Mouse (Mus musculus): ENCODE data around the gene Dusp3. TPM values are rescaled to one million over a fixed set of nuclear protein-coding genes. Genes with fewer than 3 reads are reported as not detected.

The Dusp3 gene
- polyA plus RNA-seq, 1 experiment from 2014 or later, result 25.3 TPM

DNA sequence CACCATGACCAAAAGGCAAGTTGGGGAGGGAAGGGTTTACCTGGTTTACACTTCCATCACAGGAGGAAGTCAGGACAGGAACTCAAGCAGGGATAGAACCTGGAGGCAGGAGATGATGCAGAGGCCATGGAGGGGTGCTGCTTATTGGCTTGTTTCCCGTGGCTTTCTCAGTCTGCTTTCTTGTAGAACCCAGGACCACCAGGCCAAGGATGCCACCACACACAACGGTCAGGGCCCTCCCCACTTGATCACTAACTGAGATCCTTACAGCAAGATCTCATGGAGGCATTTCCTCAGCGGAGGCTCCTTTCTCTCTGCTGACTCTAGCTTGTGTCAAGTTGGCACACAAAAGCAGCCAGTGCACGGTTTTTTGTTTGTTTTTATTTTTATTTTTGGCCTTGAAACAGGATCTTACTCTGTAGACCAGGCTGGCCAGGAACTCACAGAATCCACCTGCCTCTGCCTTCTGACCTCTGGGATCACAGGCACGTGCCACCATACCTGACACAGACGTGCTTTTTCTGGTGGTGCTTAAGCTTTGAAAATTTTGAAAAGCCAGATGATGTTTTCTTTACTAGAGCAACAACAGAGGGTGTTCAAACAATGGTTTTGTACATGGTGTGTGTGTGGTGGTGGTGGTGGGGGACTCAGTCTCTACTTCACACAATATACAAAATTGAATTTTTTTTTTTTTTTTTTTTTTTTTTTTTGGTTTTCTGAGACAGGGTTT is 41.4 kb upstream of the Dusp3 start, which contains the start of gene Mpp3:
Gene Mpp3 (minus strand): TSS at position 375 of the 730 bp plus-strand sequence.
- 79% methylated on average over 6 of the region's 6 CpGs for WGBS

DNA sequence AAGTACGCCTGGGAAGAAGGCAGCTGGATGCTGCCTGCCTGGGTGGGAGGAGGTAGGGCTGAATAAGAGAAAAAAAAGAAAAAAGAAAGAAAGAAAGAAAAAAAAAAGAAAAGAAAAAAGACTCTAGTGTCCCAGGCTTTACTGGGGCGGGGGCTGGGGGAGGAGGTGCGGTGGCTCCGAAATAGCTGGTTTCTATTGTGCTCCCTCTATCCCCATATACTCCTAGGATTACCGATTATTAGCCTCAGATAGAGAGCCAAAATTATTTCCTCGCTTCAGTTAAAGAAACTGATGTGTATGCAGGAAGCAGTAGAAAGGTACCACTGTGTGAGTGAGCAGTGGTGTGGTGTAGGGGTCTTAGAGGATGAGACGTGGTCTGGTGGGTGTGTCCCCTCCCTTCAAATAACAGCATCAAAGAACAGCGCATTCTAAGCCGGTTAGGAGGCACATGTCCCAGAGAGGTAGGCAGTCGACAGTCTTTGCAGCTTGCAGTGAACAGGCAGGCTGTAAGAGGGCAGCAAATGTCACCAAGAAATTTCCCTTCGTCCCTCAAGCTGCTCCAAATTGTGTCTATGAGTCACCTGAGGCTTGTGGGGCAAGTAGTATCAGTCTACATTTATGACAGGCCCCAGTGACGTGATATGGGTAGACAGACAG is 40.7 kb upstream of the Dusp3 start:
- no peak for ATAC-seq (ENCODE audit: insufficient number of reproducible peaks, insufficient read depth, low FRiP score, low read depth)
- peaks cover 13% of the 10 kb centered on the region; the same call in 1 of the 2 replicates for H3K4me1 ChIP-seq (ENCODE audit: control insufficient read depth, insufficient read depth, low read length)
- H3K9ac ChIP-seq (replicated peaks; ENCODE audit: low read depth, low read length), result no peak overlapping the region
- no peaks in the 10 kb centered on the region for H3K36me3 ChIP-seq (ENCODE audit: control insufficient read depth, insufficient read depth, low read length)
- H3K4me2 ChIP-seq (replicated peaks; ENCODE audit: low read depth, low read length), result peak overlapping the region; percentile 93
- no peaks in the 10 kb centered on the region for H3K9me3 ChIP-seq (ENCODE audit: control insufficient read depth, low read depth, low read length)
- peak overlapping the region; percentile 76 for H3K27ac ChIP-seq (ENCODE audit: low read length)
- 9% methylated on average over 12 of the region's 12 CpGs for WGBS
- H3K27me3 ChIP-seq (ENCODE audit: control insufficient read depth, insufficient read depth, low read length), result no peaks in the 10 kb centered on the region
- H3K4me3 ChIP-seq (ENCODE audit: low read depth, low read length), result peak overlapping the region; percentile 67

More for the DNA sequence above, 41.4 kb upstream of the Dusp3 start, which contains the start of gene Mpp3:
- no peaks in the 10 kb centered on the region for H3K36me3 ChIP-seq (ENCODE audit: control insufficient read depth, insufficient read depth, low read length)
- H3K4me2 ChIP-seq (replicated peaks; ENCODE audit: low read depth, low read length), result peak within 1 kb of the TSS; percentile 93
- no peak for ATAC-seq (ENCODE audit: insufficient number of reproducible peaks, insufficient read depth, low FRiP score, low read depth)
- peak within 1 kb of the TSS; percentile 76 for H3K27ac ChIP-seq (ENCODE audit: low read length)
- H3K9ac ChIP-seq (replicated peaks; ENCODE audit: low read depth, low read length), result no peak within 1 kb of the TSS
- no peaks in the 10 kb centered on the region for H3K9me3 ChIP-seq (ENCODE audit: control insufficient read depth, low read depth, low read length)
- H3K27me3 ChIP-seq (ENCODE audit: control insufficient read depth, insufficient read depth, low read length), result no peaks in the 10 kb centered on the region
- H3K4me3 ChIP-seq (ENCODE audit: low read depth, low read length), result peak within 1 kb of the TSS; percentile 67
- peaks cover 13% of the 10 kb centered on the region; the same call in 1 of the 2 replicates for H3K4me1 ChIP-seq (ENCODE audit: control insufficient read depth, insufficient read depth, low read length)

DNA sequence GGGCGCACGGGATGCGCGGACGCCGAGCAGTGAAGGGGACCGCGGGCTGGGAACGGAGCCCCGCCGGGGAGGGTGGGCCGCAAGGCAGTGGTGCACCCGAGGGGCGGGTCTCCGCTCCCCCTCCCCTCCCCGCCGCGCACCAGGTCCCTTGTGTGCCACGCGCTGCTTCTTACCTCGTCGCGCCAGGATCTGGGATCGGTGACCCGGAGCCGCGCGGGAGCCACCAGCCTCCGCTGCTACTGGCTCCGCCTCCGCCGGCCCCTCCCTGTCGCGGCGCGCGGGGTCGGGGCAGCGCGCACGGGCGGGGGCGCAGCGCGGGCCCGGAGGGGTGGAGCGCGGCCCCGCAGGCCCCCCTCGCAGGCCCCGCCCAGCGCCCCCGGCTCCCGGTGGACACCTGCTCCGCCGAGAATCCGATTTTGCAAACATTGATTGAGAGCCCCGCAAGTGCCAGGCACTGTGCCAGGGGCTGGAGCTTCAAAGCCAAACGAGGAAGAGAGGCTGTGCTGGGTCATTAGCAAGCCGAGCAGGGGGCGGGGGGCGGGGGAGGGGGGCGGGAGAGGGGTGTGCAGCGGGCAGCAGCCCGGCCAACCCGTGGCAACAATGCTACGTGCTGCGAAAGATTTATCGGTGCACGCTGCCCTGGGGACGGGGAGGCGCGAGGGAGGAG is 40.0 kb upstream of the Dusp3 start:
- Histone ChIP-seq H3K9me3 (ENCODE audit: control insufficient read depth, low read depth, low read length) (no peaks in the 10 kb centered on the region), H3K4me1 (ENCODE audit: control insufficient read depth, insufficient read depth, low read length) (peaks cover 13% of the 10 kb centered on the region; the same call in 1 of the 2 replicates), H3K9ac (replicated peaks; ENCODE audit: low read depth, low read length) (peak overlapping the region; percentile 68), H3K27me3 (ENCODE audit: control insufficient read depth, insufficient read depth, low read length) (no peaks in the 10 kb centered on the region), H3K27ac (ENCODE audit: low read length) (peak overlapping the region; percentile 76), H3K36me3 (ENCODE audit: control insufficient read depth, insufficient read depth, low read length) (no peaks in the 10 kb centered on the region), H3K4me2 (replicated peaks; ENCODE audit: low read depth, low read length) (peak overlapping the region; percentile 93), H3K4me3 (ENCODE audit: low read depth, low read length) (peak overlapping the region; percentile 67)
- peak; percentile 90 for ATAC-seq (ENCODE audit: insufficient number of reproducible peaks, insufficient read depth, low FRiP score, low read depth)
- WGBS, result under 1% methylated on average over 62 of the region's 73 CpGs

DNA sequence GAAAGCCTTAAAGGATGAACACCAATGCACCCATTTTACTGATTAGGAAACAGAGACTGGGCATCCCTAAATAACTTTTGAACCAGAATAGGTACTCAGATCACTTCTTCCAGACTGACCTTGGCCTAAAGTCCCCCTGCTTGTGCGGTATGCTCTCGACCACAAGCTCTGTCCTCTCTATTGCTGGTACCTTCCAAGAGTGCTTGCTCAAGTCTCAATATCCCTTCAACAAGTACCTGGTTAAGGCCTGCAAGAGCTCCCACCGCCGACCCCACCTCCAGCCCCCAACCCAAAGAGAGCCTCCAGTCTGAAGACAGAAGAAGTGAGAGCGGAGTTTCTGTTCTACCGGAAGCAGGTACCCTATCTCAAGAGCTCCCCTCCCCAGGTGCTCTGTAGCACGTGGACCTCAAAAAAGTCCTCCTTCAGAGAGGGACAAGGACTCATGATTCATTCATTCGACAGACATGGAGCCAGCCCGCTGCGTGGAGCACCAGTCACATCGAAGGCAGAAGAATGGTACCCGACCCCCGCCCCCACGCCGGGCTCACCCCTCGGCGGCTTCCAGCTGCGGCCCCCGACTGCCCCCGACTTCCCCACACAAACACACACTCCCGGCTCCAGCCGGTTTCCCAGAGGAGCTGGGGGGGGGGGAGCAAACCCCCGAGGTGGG is 39.3 kb upstream of the Dusp3 start:
- H3K9me3 ChIP-seq (ENCODE audit: control insufficient read depth, low read depth, low read length), result no peaks in the 10 kb centered on the region
- H3K36me3 ChIP-seq (ENCODE audit: control insufficient read depth, insufficient read depth, low read length), result no peaks in the 10 kb centered on the region; the same call in 1 of the 2 replicates
- H3K27me3 ChIP-seq (ENCODE audit: control insufficient read depth, insufficient read depth, low read length), result no peaks in the 10 kb centered on the region
- H3K27ac ChIP-seq (ENCODE audit: low read length), result peak overlapping the region; percentile 76; the same call in 1 of the 2 replicates
- ATAC-seq (ENCODE audit: insufficient number of reproducible peaks, insufficient read depth, low FRiP score, low read depth), result no peak
- WGBS, result 5% methylated on average over 21 of the region's 23 CpGs
- peak overlapping the region; percentile 68 for H3K9ac ChIP-seq (replicated peaks; ENCODE audit: low read depth, low read length)
- peaks cover 13% of the 10 kb centered on the region; the same call in 1 of the 2 replicates for H3K4me1 ChIP-seq (ENCODE audit: control insufficient read depth, insufficient read depth, low read length)
- peak overlapping the region; percentile 93 for H3K4me2 ChIP-seq (replicated peaks; ENCODE audit: low read depth, low read length)
- peak overlapping the region; percentile 67 for H3K4me3 ChIP-seq (ENCODE audit: low read depth, low read length)

DNA sequence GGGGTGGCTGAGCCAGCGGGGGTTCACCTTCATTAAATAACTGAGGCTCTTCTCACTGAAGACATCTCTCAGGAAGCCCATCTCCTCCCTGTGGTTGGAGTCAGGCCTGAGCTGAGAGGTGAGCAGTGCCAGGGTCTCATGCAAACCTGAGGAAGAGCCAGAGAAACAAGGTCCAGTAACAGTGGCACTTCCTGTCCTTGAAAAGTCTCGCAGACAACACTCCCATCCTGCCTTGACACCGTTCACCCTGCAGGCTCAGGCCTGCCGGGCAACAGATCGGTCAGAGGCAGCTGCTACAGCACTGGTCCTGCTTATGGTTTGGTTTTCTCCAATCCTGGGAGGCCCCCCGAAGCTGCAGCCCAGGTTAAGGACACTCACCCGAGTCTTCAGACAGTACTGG is 38.5 kb upstream of the Dusp3 start:
- no peaks in the 10 kb centered on the region for H3K27me3 ChIP-seq (ENCODE audit: control insufficient read depth, insufficient read depth, low read length)
- H3K9me3 ChIP-seq (ENCODE audit: control insufficient read depth, low read depth, low read length), result no peaks in the 10 kb centered on the region
- H3K4me2 ChIP-seq (replicated peaks; ENCODE audit: low read depth, low read length), result no peak overlapping the region
- H3K4me1 ChIP-seq (ENCODE audit: control insufficient read depth, insufficient read depth, low read length), result peaks cover 13% of the 10 kb centered on the region; the same call in 1 of the 2 replicates
- H3K27ac ChIP-seq (ENCODE audit: low read length), result no peak overlapping the region
- 54% methylated on average over 7 of the region's 7 CpGs for WGBS
- ATAC-seq (ENCODE audit: insufficient number of reproducible peaks, insufficient read depth, low FRiP score, low read depth), result no peak
- H3K9ac ChIP-seq (replicated peaks; ENCODE audit: low read depth, low read length), result no peak overlapping the region
- no peaks in the 10 kb centered on the region; the same call in 1 of the 2 replicates for H3K36me3 ChIP-seq (ENCODE audit: control insufficient read depth, insufficient read depth, low read length)
- H3K4me3 ChIP-seq (ENCODE audit: low read depth, low read length), result no peak overlapping the region

DNA sequence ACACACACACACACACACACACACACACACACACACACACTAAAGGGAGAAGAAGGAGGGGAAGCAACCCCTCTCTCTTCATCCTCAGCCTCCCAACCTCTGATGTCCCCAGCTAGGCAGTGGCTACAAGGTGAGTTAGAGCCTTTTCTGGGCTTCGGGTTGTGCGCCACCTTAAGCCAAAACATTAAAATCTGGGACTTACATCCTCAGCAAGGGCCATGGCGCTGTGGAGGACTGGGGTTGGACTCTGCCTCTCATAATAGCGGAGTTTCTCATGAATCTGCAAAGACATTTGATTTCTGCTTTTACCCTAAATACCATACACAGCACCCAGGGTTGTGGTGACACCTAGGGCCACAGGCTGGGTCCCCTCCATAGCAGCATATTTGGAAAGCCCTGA is 38.1 kb upstream of the Dusp3 start:
- Histone ChIP-seq H3K9me3 (ENCODE audit: control insufficient read depth, low read depth, low read length) (no peaks in the 10 kb centered on the region), H3K4me1 (ENCODE audit: control insufficient read depth, insufficient read depth, low read length) (peaks cover 13% of the 10 kb centered on the region; the same call in 1 of the 2 replicates), H3K4me2 (replicated peaks; ENCODE audit: low read depth, low read length) (no peak overlapping the region), H3K9ac (replicated peaks; ENCODE audit: low read depth, low read length) (no peak overlapping the region), H3K27ac (ENCODE audit: low read length) (no peak overlapping the region), H3K36me3 (ENCODE audit: control insufficient read depth, insufficient read depth, low read length) (no peaks in the 10 kb centered on the region; the same call in 1 of the 2 replicates), H3K27me3 (ENCODE audit: control insufficient read depth, insufficient read depth, low read length) (no peaks in the 10 kb centered on the region), H3K4me3 (ENCODE audit: low read depth, low read length) (no peak overlapping the region)
- 83% methylated on average over 4 of the region's 4 CpGs for WGBS
- no peak for ATAC-seq (ENCODE audit: insufficient number of reproducible peaks, insufficient read depth, low FRiP score, low read depth)

DNA sequence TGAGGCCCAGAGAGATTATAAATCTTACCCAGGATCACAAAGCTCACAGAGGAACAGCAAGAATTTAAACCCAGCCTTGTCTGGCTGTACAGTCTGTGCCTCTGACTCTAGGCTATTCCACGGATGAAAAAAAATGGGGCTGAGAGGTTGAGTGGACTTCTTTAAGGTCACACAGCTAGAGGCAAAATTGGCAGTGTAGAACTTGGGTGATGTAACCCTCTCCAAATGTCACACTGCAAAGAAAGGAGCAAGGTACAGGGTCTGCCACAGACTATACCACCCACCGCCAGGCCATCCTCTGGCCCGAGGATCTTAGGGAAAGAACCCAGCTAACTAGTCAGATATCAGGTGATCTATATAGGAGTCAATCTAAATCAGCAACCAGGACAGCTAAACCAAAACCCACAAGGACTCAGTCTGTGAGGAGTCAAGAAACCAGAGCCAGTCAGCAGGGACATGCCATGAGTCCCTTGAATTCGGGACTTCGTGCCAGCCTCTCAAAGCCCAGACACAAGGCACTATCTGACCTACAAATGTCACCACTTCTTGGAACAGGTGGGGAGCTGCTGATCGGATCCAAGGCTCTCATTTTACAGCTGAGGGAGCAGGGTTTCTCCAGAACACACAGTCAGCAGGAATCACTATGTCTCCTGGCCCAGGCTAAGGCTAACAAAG is 37.4 kb upstream of the Dusp3 start:
- H3K9ac ChIP-seq (replicated peaks; ENCODE audit: low read depth, low read length), result no peak overlapping the region
- H3K9me3 ChIP-seq (ENCODE audit: control insufficient read depth, low read depth, low read length), result no peaks in the 10 kb centered on the region
- H3K4me3 ChIP-seq (ENCODE audit: low read depth, low read length), result no peak overlapping the region
- H3K27ac ChIP-seq (ENCODE audit: low read length), result no peak overlapping the region
- no peak for ATAC-seq (ENCODE audit: insufficient number of reproducible peaks, insufficient read depth, low FRiP score, low read depth)
- 87% methylated on average over 6 of the region's 6 CpGs for WGBS
- H3K27me3 ChIP-seq (ENCODE audit: control insufficient read depth, insufficient read depth, low read length), result no peaks in the 10 kb centered on the region
- no peak overlapping the region for H3K4me2 ChIP-seq (replicated peaks; ENCODE audit: low read depth, low read length)
- H3K36me3 ChIP-seq (ENCODE audit: control insufficient read depth, insufficient read depth, low read length), result no peaks in the 10 kb centered on the region; the same call in 1 of the 2 replicates
- H3K4me1 ChIP-seq (ENCODE audit: control insufficient read depth, insufficient read depth, low read length), result peaks cover 13% of the 10 kb centered on the region; the same call in 1 of the 2 replicates

Measured in stomach, embryonic 14.5 days (tissue).